Mouse (Mus musculus): ENCODE measurements around the gene Mier2. TPM values are rescaled to one million over a fixed set of nuclear protein-coding genes. Genes with fewer than 3 reads are reported as not detected.

The Mier2 gene
- polyA plus RNA-seq, 1 experiment from 2014 or later = 15.6 TPM

- ATAC-seq = no peak
- no peak overlapping the region for H3K9ac ChIP-seq (ENCODE audit: low read depth, low read length)
- no peaks in the 10 kb centered on the region for H3K9me3 ChIP-seq (ENCODE audit: control insufficient read depth)
- no peak overlapping the region for H3K4me2 ChIP-seq (replicated peaks; ENCODE audit: low read depth)
- no peak overlapping the region for H3K27ac ChIP-seq (ENCODE audit: low read depth, low read length)
- peaks cover 56% of the 10 kb centered on the region for H3K36me3 ChIP-seq (ENCODE audit: control insufficient read depth, insufficient read depth)
- no peak overlapping the region for H3K4me3 ChIP-seq (ENCODE audit: low read depth, low read length)
- no peaks in the 10 kb centered on the region for H3K4me1 ChIP-seq (replicated peaks; ENCODE audit: control insufficient read depth, insufficient read depth, low read length)
- 96% methylated on average over 11 of the region's 11 CpGs for WGBS
- H3K27me3 ChIP-seq (replicated peaks; ENCODE audit: control insufficient read depth, insufficient read depth, low read length) = no peaks in the 10 kb centered on the region
- TF ChIP-seq CTCF (IDR thresholded peaks at IDR 0.05; ENCODE audit: low read depth) = no peak
These were observed 14.3 kb downstream of the Mier2 start for GRCm38 (mm10) chr10:79540746-79541145.

GRCm38 (mm10) chr10:79539701-79540495 lies 15.1 kb downstream of the Mier2 start:
- Histone ChIP-seq H3K27ac (ENCODE audit: low read depth, low read length) (no peak overlapping the region; the same call in 1 of the 2 replicates), H3K27me3 (replicated peaks; ENCODE audit: control insufficient read depth, insufficient read depth, low read length) (no peaks in the 10 kb centered on the region), H3K36me3 (ENCODE audit: control insufficient read depth, insufficient read depth) (peaks cover 49% of the 10 kb centered on the region), H3K9me3 (ENCODE audit: control insufficient read depth) (no peaks in the 10 kb centered on the region), H3K4me2 (replicated peaks; ENCODE audit: low read depth) (no peak overlapping the region), H3K4me3 (ENCODE audit: low read depth, low read length) (no peak overlapping the region), H3K9ac (ENCODE audit: low read depth, low read length) (no peak overlapping the region), H3K4me1 (replicated peaks; ENCODE audit: control insufficient read depth, insufficient read depth, low read length) (no peaks in the 10 kb centered on the region)
- WGBS = 91% methylated on average over 16 of the region's 16 CpGs
- TF ChIP-seq CTCF (IDR thresholded peaks at IDR 0.05; ENCODE audit: low read depth) = no peak
- no peak for ATAC-seq

- no peak overlapping the region for H3K4me2 ChIP-seq (replicated peaks; ENCODE audit: low read depth)
- no peak for TF ChIP-seq CTCF (IDR thresholded peaks at IDR 0.05; ENCODE audit: low read depth)
- H3K4me3 ChIP-seq (ENCODE audit: low read depth, low read length) = no peak overlapping the region
- peaks cover 40% of the 10 kb centered on the region for H3K36me3 ChIP-seq (ENCODE audit: control insufficient read depth, insufficient read depth)
- 63% methylated on average over 4 of the region's 4 CpGs for WGBS
- ATAC-seq = no peak
- no peaks in the 10 kb centered on the region for H3K9me3 ChIP-seq (ENCODE audit: control insufficient read depth)
- H3K4me1 ChIP-seq (replicated peaks; ENCODE audit: control insufficient read depth, insufficient read depth, low read length) = no peaks in the 10 kb centered on the region
- H3K9ac ChIP-seq (ENCODE audit: low read depth, low read length) = no peak overlapping the region
- H3K27ac ChIP-seq (ENCODE audit: low read depth, low read length) = no peak overlapping the region
- no peaks in the 10 kb centered on the region for H3K27me3 ChIP-seq (replicated peaks; ENCODE audit: control insufficient read depth, insufficient read depth, low read length)
These were observed 16.1 kb downstream of the Mier2 start for GRCm38 (mm10) chr10:79538873-79539272.

- peaks cover 36% of the 10 kb centered on the region for H3K36me3 ChIP-seq (ENCODE audit: control insufficient read depth, insufficient read depth)
These were observed 16.7 kb downstream of the Mier2 start for GRCm38 (mm10) chr10:79538323-79538722.

GRCm38 (mm10) chr10:79537781-79538180 lies 17.2 kb downstream of the Mier2 start:
- TF ChIP-seq CTCF (IDR thresholded peaks at IDR 0.05; ENCODE audit: low read depth) = no peak
- Histone ChIP-seq H3K27ac (ENCODE audit: low read depth, low read length) (no peak overlapping the region), H3K4me1 (replicated peaks; ENCODE audit: control insufficient read depth, insufficient read depth, low read length) (no peaks in the 10 kb centered on the region), H3K36me3 (ENCODE audit: control insufficient read depth, insufficient read depth) (peaks cover 36% of the 10 kb centered on the region), H3K4me2 (replicated peaks; ENCODE audit: low read depth) (no peak overlapping the region), H3K9me3 (ENCODE audit: control insufficient read depth) (no peaks in the 10 kb centered on the region), H3K27me3 (replicated peaks; ENCODE audit: control insufficient read depth, insufficient read depth, low read length) (no peaks in the 10 kb centered on the region), H3K9ac (ENCODE audit: low read depth, low read length) (no peak overlapping the region), H3K4me3 (ENCODE audit: low read depth, low read length) (no peak overlapping the region)
- no peak for ATAC-seq
- 88% methylated on average over 2 of the region's 2 CpGs for WGBS

More at GRCm38 (mm10) chr10:79538323-79538722, 16.7 kb downstream of the Mier2 start:
- H3K27me3 ChIP-seq (replicated peaks; ENCODE audit: control insufficient read depth, insufficient read depth, low read length) = no peaks in the 10 kb centered on the region
- no peaks in the 10 kb centered on the region for H3K9me3 ChIP-seq (ENCODE audit: control insufficient read depth)
- no peak for TF ChIP-seq CTCF (IDR thresholded peaks at IDR 0.05; ENCODE audit: low read depth)
- no peak overlapping the region for H3K4me3 ChIP-seq (ENCODE audit: low read depth, low read length)
- 90% methylated on average over 3 of the region's 3 CpGs for WGBS
- no peak overlapping the region; the same call in 1 of the 2 replicates for H3K27ac ChIP-seq (ENCODE audit: low read depth, low read length)
- no peak for ATAC-seq
- H3K4me1 ChIP-seq (replicated peaks; ENCODE audit: control insufficient read depth, insufficient read depth, low read length) = no peaks in the 10 kb centered on the region
- no peak overlapping the region for H3K4me2 ChIP-seq (replicated peaks; ENCODE audit: low read depth)
- H3K9ac ChIP-seq (ENCODE audit: low read depth, low read length) = no peak overlapping the region

- Histone ChIP-seq H3K4me1 (replicated peaks; ENCODE audit: control insufficient read depth, insufficient read depth, low read length) (no peaks in the 10 kb centered on the region), H3K4me3 (ENCODE audit: low read depth, low read length) (no peak overlapping the region), H3K27ac (ENCODE audit: low read depth, low read length) (no peak overlapping the region), H3K9ac (ENCODE audit: low read depth, low read length) (no peak overlapping the region), H3K36me3 (ENCODE audit: control insufficient read depth, insufficient read depth) (peaks cover 31% of the 10 kb centered on the region), H3K4me2 (replicated peaks; ENCODE audit: low read depth) (no peak overlapping the region), H3K9me3 (ENCODE audit: control insufficient read depth) (no peaks in the 10 kb centered on the region), H3K27me3 (replicated peaks; ENCODE audit: control insufficient read depth, insufficient read depth, low read length) (no peaks in the 10 kb centered on the region)
- 89% methylated on average over 7 of the region's 7 CpGs for WGBS
- no peak for TF ChIP-seq CTCF (IDR thresholded peaks at IDR 0.05; ENCODE audit: low read depth)
- ATAC-seq = no peak
These were observed 17.7 kb downstream of the Mier2 start for GRCm38 (mm10) chr10:79537271-79537670.

Measured in intestine, postnatal 0 days (tissue).